Mouse (Mus musculus): ENCODE results near the gene Slc25a10. TPM values are rescaled to one million over a fixed set of nuclear protein-coding genes. Genes with fewer than 3 reads are reported as not detected.

Gene Slc25a10
- polyA plus RNA-seq, 1 experiment from 2014 or later = 54.9 TPM

- WGBS (ENCODE audit: insufficient replicate concordance) = 69% methylated on average over 3 of the region's 3 CpGs
- Histone ChIP-seq H3K36me3 (peaks cover 19% of the 10 kb centered on the region), H3K4me3 (peak overlapping the region; percentile 79), H3K4me2 (peak overlapping the region; percentile 91), H3K9ac (peak overlapping the region; percentile 94), H3K4me1 (peaks cover 38% of the 10 kb centered on the region), H3K27me3 (replicated peaks) (no peaks in the 10 kb centered on the region), H3K9me3 (replicated peaks) (no peaks in the 10 kb centered on the region), H3K27ac (peak overlapping the region; percentile 94)
- no peak for ATAC-seq
Measured at GRCm38 (mm10) chr11:120548214-120548613, 56.6 kb downstream of the Slc25a10 start.

GRCm38 (mm10) chr11:120548786-120549167, 57.1 kb downstream of the Slc25a10 start:
- no peaks in the 10 kb centered on the region for H3K9me3 ChIP-seq (replicated peaks)
- H3K36me3 ChIP-seq = peaks cover 13% of the 10 kb centered on the region
- H3K9ac ChIP-seq = peak overlapping the region; percentile 94
- peaks cover 38% of the 10 kb centered on the region for H3K4me1 ChIP-seq
- H3K4me2 ChIP-seq = peak overlapping the region; percentile 91
- H3K4me3 ChIP-seq = peak overlapping the region; percentile 79
- no peaks in the 10 kb centered on the region for H3K27me3 ChIP-seq (replicated peaks)
- H3K27ac ChIP-seq = peak overlapping the region; percentile 94
- WGBS (ENCODE audit: insufficient replicate concordance) = 15% methylated on average over 7 of the region's 7 CpGs
- ATAC-seq = no peak

Other genes starting within 250 kb of the Slc25a10 start
- 952 and 1,008 TPM in 2 replicates for gene Actg1, start 143.3 kb upstream of the Slc25a10 start, polyA plus RNA-seq (2016; fragmentation: Nextera tagmentation; extraction: Ambion mirVana)
- gene Fscn2, start 130.3 kb upstream of the Slc25a10 start, polyA plus RNA-seq (2016; fragmentation: Nextera tagmentation; extraction: Ambion mirVana) = 0.16 and 0.18 TPM in 2 replicates
- gene Faap100, start 113.1 kb upstream of the Slc25a10 start, polyA plus RNA-seq (2016; fragmentation: Nextera tagmentation; extraction: Ambion mirVana) = 12.8 and 13.1 TPM in 2 replicates
- gene Nploc4, start 54.1 kb upstream of the Slc25a10 start, polyA plus RNA-seq (2016; fragmentation: Nextera tagmentation; extraction: Ambion mirVana) = 44.9 and 46.3 TPM in 2 replicates
- not detected in 2 replicates for gene Tspan10, start 49.2 kb upstream of the Slc25a10 start, polyA plus RNA-seq (2016; fragmentation: Nextera tagmentation; extraction: Ambion mirVana)
- gene Pde6g, start 38.3 kb upstream of the Slc25a10 start, polyA plus RNA-seq (2016; fragmentation: Nextera tagmentation; extraction: Ambion mirVana) = 0.13 and 0.25 TPM in 2 replicates
- 8.1 and 9.6 TPM in 2 replicates for gene Oxld1, start 33.8 kb upstream of the Slc25a10 start, polyA plus RNA-seq (2016; fragmentation: Nextera tagmentation; extraction: Ambion mirVana)
- 31.3 and 32.3 TPM in 2 replicates for gene Ccdc137, start 33.7 kb upstream of the Slc25a10 start, polyA plus RNA-seq (2016; fragmentation: Nextera tagmentation; extraction: Ambion mirVana)
- gene Arl16, start 24.2 kb upstream of the Slc25a10 start, polyA plus RNA-seq (2016; fragmentation: Nextera tagmentation; extraction: Ambion mirVana) = 22.3 and 24.2 TPM in 2 replicates
- gene Mrpl12, start 7.2 kb upstream of the Slc25a10 start, polyA plus RNA-seq (2016; fragmentation: Nextera tagmentation; extraction: Ambion mirVana) = 161 and 166 TPM in 2 replicates
- 8.5 and 9.6 TPM in 2 replicates for gene Gcgr, start 38.9 kb downstream of the Slc25a10 start, polyA plus RNA-seq (2016; fragmentation: Nextera tagmentation; extraction: Ambion mirVana)
- 60.4 and 61.8 TPM in 2 replicates for gene Mcrip1, start 57.9 kb downstream of the Slc25a10 start, polyA plus RNA-seq (2016; fragmentation: Nextera tagmentation; extraction: Ambion mirVana)
- gene Ppp1r27, start 59.3 kb downstream of the Slc25a10 start, polyA plus RNA-seq (2016; fragmentation: Nextera tagmentation; extraction: Ambion mirVana) = not detected in 2 replicates
- gene P4hb, start 81.4 kb downstream of the Slc25a10 start, polyA plus RNA-seq (2016; fragmentation: Nextera tagmentation; extraction: Ambion mirVana) = 443 and 468 TPM in 2 replicates
- gene Arhgdia, start 89.8 kb downstream of the Slc25a10 start, polyA plus RNA-seq (2016; fragmentation: Nextera tagmentation; extraction: Ambion mirVana) = 337 and 356 TPM in 2 replicates
- 542 and 545 TPM in 2 replicates for gene Alyref, start 106.5 kb downstream of the Slc25a10 start, polyA plus RNA-seq (2016; fragmentation: Nextera tagmentation; extraction: Ambion mirVana)
- gene Anapc11, start 106.6 kb downstream of the Slc25a10 start, polyA plus RNA-seq (2016; fragmentation: Nextera tagmentation; extraction: Ambion mirVana) = 118 and 120 TPM in 2 replicates
- 5.0 and 6.6 TPM in 2 replicates for gene Npb, start 116.6 kb downstream of the Slc25a10 start, polyA plus RNA-seq (2016; fragmentation: Nextera tagmentation; extraction: Ambion mirVana)
- gene Pcyt2, start 126.1 kb downstream of the Slc25a10 start, polyA plus RNA-seq (2016; fragmentation: Nextera tagmentation; extraction: Ambion mirVana) = 135 and 142 TPM in 2 replicates
- gene Sirt7, start 133.4 kb downstream of the Slc25a10 start, polyA plus RNA-seq (2016; fragmentation: Nextera tagmentation; extraction: Ambion mirVana) = 43.1 and 45.3 TPM in 2 replicates
- gene Mafg, start 141.8 kb downstream of the Slc25a10 start, polyA plus RNA-seq (2016; fragmentation: Nextera tagmentation; extraction: Ambion mirVana) = 53.4 and 58.3 TPM in 2 replicates
- gene Pycr1, start 151.9 kb downstream of the Slc25a10 start, polyA plus RNA-seq (2016; fragmentation: Nextera tagmentation; extraction: Ambion mirVana) = 11.0 and 11.3 TPM in 2 replicates
- gene Myadml2, start 156.3 kb downstream of the Slc25a10 start, polyA plus RNA-seq (2016; fragmentation: Nextera tagmentation; extraction: Ambion mirVana) = 0.23 and 0.47 TPM in 2 replicates
- 0.31 and 0.38 TPM in 2 replicates for gene Notum, start 169.3 kb downstream of the Slc25a10 start, polyA plus RNA-seq (2016; fragmentation: Nextera tagmentation; extraction: Ambion mirVana)
- 65.1 and 65.2 TPM in 2 replicates for gene Aspscr1, start 181.1 kb downstream of the Slc25a10 start, polyA plus RNA-seq (2016; fragmentation: Nextera tagmentation; extraction: Ambion mirVana)
- 130 and 137 TPM in 2 replicates for gene Cenpx, start 221.9 kb downstream of the Slc25a10 start, polyA plus RNA-seq (2016; fragmentation: Nextera tagmentation; extraction: Ambion mirVana)
- gene Lrrc45, start 222.1 kb downstream of the Slc25a10 start, polyA plus RNA-seq (2016; fragmentation: Nextera tagmentation; extraction: Ambion mirVana) = 23.3 and 23.6 TPM in 2 replicates
- 2.8 and 3.1 TPM in 2 replicates for gene Rac3, start 229.6 kb downstream of the Slc25a10 start, polyA plus RNA-seq (2016; fragmentation: Nextera tagmentation; extraction: Ambion mirVana)
- 8.4 and 10.0 TPM in 2 replicates for gene Dcxr, start 235.4 kb downstream of the Slc25a10 start, polyA plus RNA-seq (2016; fragmentation: Nextera tagmentation; extraction: Ambion mirVana)
- gene Cbr2, start 240.3 kb downstream of the Slc25a10 start, polyA plus RNA-seq (2016; fragmentation: Nextera tagmentation; extraction: Ambion mirVana) = 0.13 TPM in 1 of 2 replicates, not detected in the other

Data from liver, embryonic 12.5 days (tissue).